Mouse (Mus musculus): ENCODE results near the gene Sacs. TPM values are rescaled to one million over a fixed set of nuclear protein-coding genes. Genes with fewer than 3 reads are reported as not detected.

The Sacs gene
- polyA plus RNA-seq, 1 experiment = 2.5 TPM

DNA sequence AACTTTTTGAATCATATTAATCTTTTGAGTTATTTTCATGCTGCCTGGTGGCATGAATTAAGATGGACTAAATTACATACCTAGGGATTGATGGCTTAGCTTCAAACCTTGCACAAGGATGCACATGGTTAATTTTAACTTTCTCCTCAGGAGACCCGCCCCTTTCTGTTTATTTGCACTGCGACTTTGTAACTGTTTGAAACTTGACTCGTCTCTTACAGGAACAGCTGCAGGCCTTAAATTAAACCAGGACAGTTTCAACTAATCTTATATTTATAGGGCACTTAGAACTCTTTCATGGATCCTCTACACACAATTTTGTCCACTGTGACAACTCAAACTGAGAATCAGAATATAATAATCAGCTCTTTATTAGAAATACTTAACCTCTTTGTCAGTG is 120.8 kb downstream of the Sacs start:
- H3K4me1 ChIP-seq (ENCODE audit: control insufficient read depth, insufficient read depth, low read length) = no peaks in the 10 kb centered on the region
- no peak overlapping the region for H3K27ac ChIP-seq (ENCODE audit: control insufficient read depth, insufficient read depth, low read depth, low read length, poor library complexity)
- no peak overlapping the region for H3K4me3 ChIP-seq (replicated peaks; ENCODE audit: control insufficient read depth, low read depth, low read length)
- 51% methylated on average over 3 of the region's 3 CpGs for WGBS
- TF ChIP-seq POLR2A (IDR thresholded peaks at IDR 0.05; ENCODE audit: borderline replicate concordance, control insufficient read depth, low read depth, low read length) (no peak), CTCF (IDR thresholded peaks at IDR 0.05; ENCODE audit: control insufficient read depth, insufficient read depth, low read length) (no peak)

GRCm38 (mm10) chr14:61267908-61268475 is 129.7 kb downstream of the Sacs start:
- H3K4me1 ChIP-seq (ENCODE audit: control insufficient read depth, insufficient read depth, low read length) = no peaks in the 10 kb centered on the region
- H3K27ac ChIP-seq (ENCODE audit: control insufficient read depth, insufficient read depth, low read depth, low read length, poor library complexity) = no peak overlapping the region
- WGBS = 73% methylated on average over 5 of the region's 5 CpGs
- H3K4me3 ChIP-seq (replicated peaks; ENCODE audit: control insufficient read depth, low read depth, low read length) = no peak overlapping the region
- TF ChIP-seq POLR2A (IDR thresholded peaks at IDR 0.05; ENCODE audit: borderline replicate concordance, control insufficient read depth, low read depth, low read length) (no peak), CTCF (IDR thresholded peaks at IDR 0.05; ENCODE audit: control insufficient read depth, insufficient read depth, low read length) (no peak)

GRCm38 (mm10) chr14:61274414-61275198 is 136.3 kb downstream of the Sacs start:
- no peak overlapping the region for H3K4me3 ChIP-seq (replicated peaks; ENCODE audit: control insufficient read depth, low read depth, low read length)
- TF ChIP-seq POLR2A (IDR thresholded peaks at IDR 0.05; ENCODE audit: borderline replicate concordance, control insufficient read depth, low read depth, low read length) (no peak), CTCF (IDR thresholded peaks at IDR 0.05; ENCODE audit: control insufficient read depth, insufficient read depth, low read length) (no peak)
- H3K4me1 ChIP-seq (ENCODE audit: control insufficient read depth, insufficient read depth, low read length) = no peaks in the 10 kb centered on the region
- 13% methylated on average over 38 of the region's 38 CpGs for WGBS
- no peak overlapping the region for H3K27ac ChIP-seq (ENCODE audit: control insufficient read depth, insufficient read depth, low read depth, low read length, poor library complexity)

- H3K27ac ChIP-seq (ENCODE audit: control insufficient read depth, insufficient read depth, low read depth, low read length, poor library complexity) = no peak overlapping the region
- H3K4me1 ChIP-seq (ENCODE audit: control insufficient read depth, insufficient read depth, low read length) = no peaks in the 10 kb centered on the region; the same call in 1 of the 2 replicates
- 29% methylated on average over 1 of the region's 1 CpGs for WGBS
- H3K4me3 ChIP-seq (replicated peaks; ENCODE audit: control insufficient read depth, low read depth, low read length) = no peak overlapping the region
- TF ChIP-seq POLR2A (IDR thresholded peaks at IDR 0.05; ENCODE audit: borderline replicate concordance, control insufficient read depth, low read depth, low read length) (no peak), CTCF (IDR thresholded peaks at IDR 0.05; ENCODE audit: control insufficient read depth, insufficient read depth, low read length) (peak; percentile 58; the same call in 1 of the 2 replicates)
These were observed 139.0 kb downstream of the Sacs start for GRCm38 (mm10) chr14:61277285-61277684.

DNA sequence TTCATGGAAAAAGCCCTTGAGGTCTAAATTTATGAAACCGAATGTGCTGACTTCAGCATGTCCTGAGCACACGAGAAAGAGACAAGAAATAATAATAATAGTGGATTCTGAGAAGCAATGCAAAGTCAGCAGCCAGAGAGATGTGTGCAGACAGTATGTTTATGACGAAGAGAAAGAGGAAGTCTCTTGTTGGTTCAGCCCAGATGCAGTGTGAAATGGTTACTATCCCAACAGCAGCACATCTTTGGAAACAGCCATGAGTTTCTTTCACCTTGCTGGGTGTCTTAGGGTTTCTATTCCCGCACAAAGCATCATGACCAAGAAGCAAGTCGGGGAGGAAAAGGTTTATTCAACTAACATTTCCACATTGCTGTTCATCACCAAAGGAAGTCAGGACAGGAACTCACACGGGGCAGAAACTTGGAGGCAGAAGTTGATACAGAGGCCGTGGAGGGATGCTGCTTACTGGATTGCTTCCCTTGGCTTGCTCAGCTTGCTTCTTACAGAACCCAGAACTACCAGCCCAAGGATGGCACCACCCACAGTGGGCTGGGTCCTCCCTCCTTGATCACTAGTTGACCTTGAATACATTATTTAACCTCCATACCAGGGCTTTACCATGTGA is 140.5 kb downstream of the Sacs start:
- no peak for TF ChIP-seq CTCF (IDR thresholded peaks at IDR 0.05; ENCODE audit: control insufficient read depth, insufficient read depth, low read length)
- TF ChIP-seq POLR2A (IDR thresholded peaks at IDR 0.05; ENCODE audit: borderline replicate concordance, control insufficient read depth, low read depth, low read length) = no peak
- Histone ChIP-seq H3K27ac (ENCODE audit: control insufficient read depth, insufficient read depth, low read depth, low read length, poor library complexity) (no peak overlapping the region), H3K4me3 (replicated peaks; ENCODE audit: control insufficient read depth, low read depth, low read length) (no peak overlapping the region), H3K4me1 (ENCODE audit: control insufficient read depth, insufficient read depth, low read length) (no peaks in the 10 kb centered on the region; the same call in 1 of the 2 replicates)
- 49% methylated on average over 7 of the region's 7 CpGs for WGBS

DNA sequence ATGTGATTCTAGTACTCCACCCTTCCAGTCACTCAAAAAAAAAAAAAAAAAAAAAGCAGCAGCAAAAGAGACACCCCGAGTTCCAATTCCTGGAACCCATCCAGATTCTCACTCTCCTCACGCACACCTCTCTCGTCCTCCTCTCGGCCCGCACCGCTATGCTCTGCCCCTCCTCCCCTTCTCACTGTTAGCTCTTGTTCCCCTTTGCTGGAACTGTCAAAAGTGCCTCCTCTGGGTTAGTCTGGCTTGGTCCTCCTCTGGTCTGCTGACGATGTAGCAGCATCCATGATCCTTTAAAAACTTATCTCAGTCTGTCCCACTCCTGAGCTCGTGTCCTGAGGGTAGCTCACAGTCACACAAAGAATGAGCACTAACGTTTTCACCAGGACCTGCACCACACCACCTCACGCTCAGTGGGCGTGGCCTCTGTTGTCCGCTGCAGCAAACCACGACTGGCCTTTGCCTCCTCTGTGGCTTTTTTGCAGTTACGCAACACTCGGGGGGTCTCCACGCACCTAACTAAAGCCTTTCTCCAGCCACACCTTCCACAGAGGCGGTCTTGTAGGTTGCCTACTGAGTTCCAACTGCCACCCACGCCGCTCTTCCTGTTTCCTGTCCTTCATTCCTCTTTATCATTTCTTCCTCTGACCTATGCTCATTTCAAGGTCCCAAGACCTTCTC is 150.5 kb downstream of the Sacs start:
- Histone ChIP-seq H3K4me1 (ENCODE audit: control insufficient read depth, insufficient read depth, low read length) (peaks cover 4% of the 10 kb centered on the region), H3K4me3 (replicated peaks; ENCODE audit: control insufficient read depth, low read depth, low read length) (peak overlapping the region; percentile 36), H3K27ac (ENCODE audit: control insufficient read depth, insufficient read depth, low read depth, low read length, poor library complexity) (no peak overlapping the region)
- TF ChIP-seq POLR2A (IDR thresholded peaks at IDR 0.05; ENCODE audit: borderline replicate concordance, control insufficient read depth, low read depth, low read length) (no peak), CTCF (IDR thresholded peaks at IDR 0.05; ENCODE audit: control insufficient read depth, insufficient read depth, low read length) (no peak)
- 4% methylated on average over 19 of the region's 19 CpGs for WGBS

Other genes with a start within 250 kb of the Sacs start
- gene Tnfrsf19, start 92.0 kb upstream of the Sacs start, polyA plus RNA-seq (2011; ENCODE audit: insufficient read depth, insufficient read length, low replicate concordance, missing spikeins) = 2.9 and 3.2 TPM in 2 replicates
- gene Sgcg, start 120.0 kb downstream of the Sacs start, polyA plus RNA-seq (2011; ENCODE audit: insufficient read depth, insufficient read length, low replicate concordance, missing spikeins) = not detected in 2 replicates
- gene Arl11, start 171.3 kb downstream of the Sacs start, polyA plus RNA-seq (2011; ENCODE audit: insufficient read depth, insufficient read length, low replicate concordance, missing spikeins) = 1.8 and 9.2 TPM in 2 replicates
- 3.2 and 7.6 TPM in 2 replicates for gene Ebpl, start 222.0 kb downstream of the Sacs start, polyA plus RNA-seq (2011; ENCODE audit: insufficient read depth, insufficient read length, low replicate concordance, missing spikeins)

All from bone marrow, adult 2 months (tissue).